ENCODE assay signal across 15 mouse cellular contexts in the genomic region with DNA sequence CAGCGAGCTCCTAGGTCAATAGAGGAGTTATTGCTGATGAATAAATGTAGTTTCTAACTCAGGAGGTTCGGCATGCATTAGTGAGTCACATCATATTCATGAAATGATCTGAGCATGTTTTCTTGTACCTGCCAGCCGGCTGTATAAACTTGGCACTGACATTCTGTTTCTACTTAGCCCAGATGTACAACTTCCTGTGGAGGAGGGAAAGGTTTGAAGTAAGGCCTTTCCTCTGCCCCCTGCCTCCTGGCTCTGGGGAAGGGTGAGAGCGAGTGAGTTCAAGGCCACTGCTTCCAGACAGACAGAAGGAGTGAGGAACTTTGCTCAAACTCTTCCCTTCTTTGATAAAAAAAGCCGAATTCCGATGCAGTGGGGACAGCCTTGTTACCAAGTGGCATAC. TPM values are rescaled to one million over a fixed set of nuclear protein-coding genes. Genes with fewer than 3 reads are reported as not detected.
A peak's percentile ranks its signal among the peaks of the same experiment; 100 is the strongest.
DNase-seq lines count a peak whose midpoint lies in the region; ATAC-seq and TF ChIP-seq lines count a peak whose summit lies in the region.
"Had no signal": no experiment of that assay in that cellular context is flagged by ENCODE, and none has a peak within 500 bp of the region (broad histone marks: within the 10 kb centered on the region; RNA-seq: fewer than 3 reads in every experiment).

No protein-coding gene starts in this region.

- no peak overlapping the region for H3K4me3 ChIP-seq in embryonic facial prominence, embryonic 12.5 days
- no peak overlapping the region for H3K4me3 ChIP-seq in limb, embryonic 15.5 days
- H3K4me3 ChIP-seq in left cerebral cortex, adult 2 months: no peak overlapping the region
- H3K4me3 ChIP-seq: hindbrain, embryonic 10.5 days had no signal

- H3K4me2 ChIP-seq in embryonic facial prominence, embryonic 12.5 days (replicated peaks): no peak overlapping the region
- H3K4me2 ChIP-seq in limb, embryonic 15.5 days: no peak overlapping the region

- no peak for TF ChIP-seq CTCF in left cerebral cortex, adult 2 months (IDR thresholded peaks at IDR 0.05)

- ATAC-seq in embryonic facial prominence, embryonic 12.5 days (ENCODE audit: insufficient number of reproducible peaks, insufficient read depth, low FRiP score, low TSS enrichment): no peak
- ATAC-seq in limb, embryonic 15.5 days (ENCODE audit: insufficient number of reproducible peaks, low FRiP score, low TSS enrichment, low read depth): no peak

- peak overlapping the region; percentile 65 for H3K27ac ChIP-seq in embryonic facial prominence, embryonic 12.5 days
- peak overlapping the region; percentile 57; the same call in 1 of the 2 replicates for H3K27ac ChIP-seq in limb, embryonic 15.5 days
- H3K27ac ChIP-seq in left cerebral cortex, adult 2 months: no peak overlapping the region
- H3K27ac ChIP-seq: hindbrain, embryonic 10.5 days had no signal

- DNase-seq in right cerebral cortex, postnatal 25 days: peak; percentile 9
- DNase-seq in right cerebral cortex, postnatal 36 days (ENCODE audit: low spot score in 2 of 2): no peak
- no peak for DNase-seq in left cerebral cortex, adult 2 months (ENCODE audit: extremely low spot score in 1 of 2, low spot score in 2 of 2)
- DNase-seq in cerebellum, adult 11 months: no peak
- no peak for DNase-seq in cerebellum, adult 9-11 months
- DNase-seq: cerebellum, postnatal 14 days; kidney, adult 9 months; layer of hippocampus, adult 9-11 months; lung, postnatal 4 days had no signal

- no peak overlapping the region for H3K9ac ChIP-seq in embryonic facial prominence, embryonic 12.5 days
- H3K9ac ChIP-seq in limb, embryonic 15.5 days: no peak overlapping the region

- intact Hi-C loops in left cerebral cortex, adult 2 months (cut with DNase I): no loop called here

- H3K9me3 ChIP-seq in embryonic facial prominence, embryonic 12.5 days: no peaks in the 10 kb centered on the region
- no peaks in the 10 kb centered on the region for H3K9me3 ChIP-seq in limb, embryonic 15.5 days
- H3K9me3 ChIP-seq: hindbrain, embryonic 10.5 days had no signal

- H3K36me3 ChIP-seq in embryonic facial prominence, embryonic 12.5 days: no peaks in the 10 kb centered on the region
- H3K36me3 ChIP-seq in limb, embryonic 15.5 days: no peaks in the 10 kb centered on the region
- H3K36me3 ChIP-seq: hindbrain, embryonic 10.5 days had no signal

- WGBS in embryonic facial prominence, embryonic 12.5 days: 40% methylated on average over 6 of the region's 6 CpGs
- 34% methylated on average over 6 of the region's 6 CpGs for WGBS in limb, embryonic 15.5 days

- H3K27me3 ChIP-seq in embryonic facial prominence, embryonic 12.5 days: no peaks in the 10 kb centered on the region
- H3K27me3 ChIP-seq in limb, embryonic 15.5 days: no peaks in the 10 kb centered on the region

- H3K4me1 ChIP-seq in embryonic facial prominence, embryonic 12.5 days: peaks cover 37% of the 10 kb centered on the region
- H3K4me1 ChIP-seq in limb, embryonic 15.5 days: peaks cover 38% of the 10 kb centered on the region

RNA-seq across cellular contexts. Expression of gene Anapc15-ps, which starts 39.0 kb away (rescaled TPM):
- polyA plus RNA-seq in embryonic facial prominence, embryonic 12.5 days (2016; fragmentation: Nextera tagmentation; extraction: Ambion mirVana): not detected in 2 replicates
- polyA plus RNA-seq in limb, embryonic 15.5 days (2015; fragmentation: Nextera tagmentation; extraction: Ambion mirVana): not detected in 2 replicates
- not detected for total RNA-seq in left cerebral cortex, adult 2 months (2021)
- total RNA-seq: liver, adult 2 months; MEL had no signal
- polyA plus RNA-seq: hindbrain, embryonic 10.5 days; liver, adult 2 months; spleen, adult 2 months had no signal
